Mouse (Mus musculus) neural tube, embryonic 14.5 days (tissue): ENCODE results near the gene Ppp1r15b. TPM values are rescaled to one million over a fixed set of nuclear protein-coding genes. Genes with fewer than 3 reads are reported as not detected.

Experiments used
- ATAC-seq: fragments of 200-750 bp; cut with Nextera tagmentation; 2 replicates; pipeline ENCODE4 v1.8.0; 2017; ENCODE audit warnings: low read depth, mild to moderate bottlenecking, moderate TSS enrichment, moderate library complexity
- H3K27ac ChIP-seq: fragments of 300-500 bp; sonication (generic); 2 replicates; pipeline ENCODE4 v1.5.1; 2014; ENCODE audit warnings: low read depth, mild to moderate bottlenecking, control low read depth, low read length, moderate library complexity, mixed read lengths
- H3K27me3 ChIP-seq: fragments of 300-500 bp; sonication (generic); 2 replicates; pipeline ENCODE4 v1.6.1; 2014; ENCODE audit warnings: low read length; ENCODE audit not compliant: control insufficient read depth, insufficient read depth
- H3K36me3 ChIP-seq: fragments of 300-500 bp; sonication (generic); 2 replicates; pipeline ENCODE4 v1.6.1; 2014; ENCODE audit warnings: low read length, mixed read lengths; ENCODE audit not compliant: control insufficient read depth, insufficient read depth
- H3K4me1 ChIP-seq: fragments of 300-500 bp; sonication (generic); 2 replicates; pipeline ENCODE4 v1.6.1; 2014; ENCODE audit warnings: low read length; ENCODE audit not compliant: control insufficient read depth, insufficient read depth
- H3K4me2 ChIP-seq: fragments of 300-500 bp; sonication (generic); 2 replicates; pipeline ENCODE4 v1.6.1; 2014; ENCODE audit warnings: mild to moderate bottlenecking, low read depth, low read length, control low read depth
- H3K4me3 ChIP-seq: fragments of 300-500 bp; sonication (generic); 2 replicates; pipeline ENCODE4 v1.5.1; 2014; ENCODE audit warnings: low read depth, low read length, control low read depth, mixed read lengths
- H3K9ac ChIP-seq: fragments of 300-500 bp; sonication (generic); replicated peaks from 2 replicates; pipeline ENCODE4 v1.6.1; 2014; ENCODE audit warnings: low read depth, mild to moderate bottlenecking, control low read depth, low read length, mixed read lengths
- H3K9me3 ChIP-seq: fragments of 300-500 bp; sonication (generic); 2 replicates; pipeline ENCODE4 v1.6.1; 2016; ENCODE audit warnings: low read length; ENCODE audit not compliant: control insufficient read depth
- WGBS: fragments of 180-500 bp; shearing (Covaris S2); extraction: QIAGEN DNeasy Blood & Tissue Kit; methylation state at CpG from one replicate; pipeline ENCODE4 v1.1.7; 2014; 5-methylcytosine and 5-hydroxymethylcytosine counted together
- polyA plus RNA-seq: library from polyadenylated mRNA; unstranded; fragments of >200 nt; fragmentation: Nextera tagmentation; extraction: Ambion mirVana; gene quantifications from 2 replicates; pipeline ENCODE4 v1.2.1, GENCODE M21; 2014

Gene Ppp1r15b
- polyA plus RNA-seq, 1 experiment from 2014 or later = 25.9 TPM

GRCm38 (mm10) chr1:133188719-133189118 lies 57.8 kb downstream of the Ppp1r15b start:
- Histone ChIP-seq H3K4me3 (no peak overlapping the region), H3K9me3 (no peaks in the 10 kb centered on the region), H3K9ac (no peak overlapping the region), H3K4me2 (no peak overlapping the region), H3K27me3 (no peaks in the 10 kb centered on the region), H3K4me1 (peaks cover 20% of the 10 kb centered on the region), H3K27ac (peak overlapping the region; percentile 60; the same call in 1 of the 2 replicates), H3K36me3 (no peaks in the 10 kb centered on the region)
- WGBS = 90% methylated on average over 8 of the region's 8 CpGs
- no peak for ATAC-seq

Other genes starting within 250 kb of the Ppp1r15b start
- gene Mdm4, start 100.6 kb upstream of the Ppp1r15b start, polyA plus RNA-seq = 50.9 and 78.8 TPM in 2 replicates
- gene Pik3c2b, start 85.5 kb upstream of the Ppp1r15b start, polyA plus RNA-seq = 14.2 and 17.2 TPM in 2 replicates
- 25.5 and 27.9 TPM in 2 replicates for gene Plekha6, start 33.1 kb downstream of the Ppp1r15b start, polyA plus RNA-seq
- gene Golt1a, start 178.7 kb downstream of the Ppp1r15b start, polyA plus RNA-seq = not detected in 2 replicates
- gene Kiss1, start 190.7 kb downstream of the Ppp1r15b start, polyA plus RNA-seq = not detected in 2 replicates
- 0.39 and 0.83 TPM in 2 replicates for gene Ren1, start 219.4 kb downstream of the Ppp1r15b start, polyA plus RNA-seq
- gene Etnk2, start 232.4 kb downstream of the Ppp1r15b start, polyA plus RNA-seq = 15.4 and 21.6 TPM in 2 replicates